Mouse (Mus musculus): ENCODE data around the gene Dnah1. TPM values are rescaled to one million over a fixed set of nuclear protein-coding genes. Genes with fewer than 3 reads are reported as not detected.

Dnah1 gene
- total RNA-seq, 2 experiments from 2014 or later = 4.6 to 5.8 TPM

DNA sequence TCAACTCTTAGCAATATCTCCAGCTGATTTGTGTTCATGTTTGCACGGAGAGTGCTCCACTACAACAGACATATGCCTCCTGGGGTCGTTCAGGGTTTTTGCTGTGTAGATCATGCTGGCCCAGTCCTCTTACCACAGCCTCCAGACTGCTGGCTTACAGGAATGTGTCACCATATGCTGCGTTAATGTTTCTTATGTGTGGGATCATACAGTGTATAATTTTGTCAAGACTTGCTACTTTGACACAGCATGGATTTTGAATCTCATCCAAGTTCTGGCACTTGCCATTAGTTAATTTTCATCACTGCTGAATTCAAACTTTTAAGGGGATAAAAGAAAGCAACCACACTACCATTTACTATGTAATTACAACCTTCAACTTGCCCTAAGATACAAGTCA, 12.1 kb upstream of the Dnah1 start:
- Histone ChIP-seq H3K27ac (peak overlapping the region; percentile 78; the same call in 1 of the 2 replicates), H3K4me3 (peak overlapping the region; percentile 89)
- no peak for DNase-seq (ENCODE audit: extremely low spot score in 1 of 2, low spot score in 2 of 2)
- intact Hi-C loops (cut with DNase I) = loop anchor here (1.0 to 2.0 kb wide), 3 partner anchors 65 to 129 kb away; partner anchors contain the start of genes Bap1 and Phf7
- TF ChIP-seq CTCF (IDR thresholded peaks at IDR 0.05) = no peak

DNA sequence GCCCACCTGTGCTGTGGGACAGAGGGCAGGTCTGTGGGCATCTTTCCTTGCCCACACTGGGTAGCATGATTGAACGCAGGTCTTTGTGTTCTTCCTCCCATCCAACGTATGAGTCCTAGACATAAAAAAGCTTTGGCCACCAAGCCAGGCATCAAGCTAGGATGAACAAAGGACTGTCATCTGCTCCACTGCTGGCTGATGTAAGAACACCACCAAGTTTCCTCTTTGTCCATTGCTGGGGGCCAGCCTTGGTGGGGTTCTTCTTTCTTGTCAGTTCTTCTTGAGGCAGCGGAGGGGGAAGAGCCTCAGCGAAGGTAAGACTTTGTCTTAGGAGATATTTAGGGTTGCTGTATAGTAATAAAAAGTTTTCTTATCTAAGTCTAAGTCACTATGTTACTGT, 7.3 kb upstream of the Dnah1 start:
- intact Hi-C loops (cut with DNase I) = no loop called here
- no peak for TF ChIP-seq CTCF (IDR thresholded peaks at IDR 0.05)
- Histone ChIP-seq H3K4me3 (no peak overlapping the region), H3K27ac (no peak overlapping the region)
- DNase-seq (ENCODE audit: extremely low spot score in 1 of 2, low spot score in 2 of 2) = no peak

DNA sequence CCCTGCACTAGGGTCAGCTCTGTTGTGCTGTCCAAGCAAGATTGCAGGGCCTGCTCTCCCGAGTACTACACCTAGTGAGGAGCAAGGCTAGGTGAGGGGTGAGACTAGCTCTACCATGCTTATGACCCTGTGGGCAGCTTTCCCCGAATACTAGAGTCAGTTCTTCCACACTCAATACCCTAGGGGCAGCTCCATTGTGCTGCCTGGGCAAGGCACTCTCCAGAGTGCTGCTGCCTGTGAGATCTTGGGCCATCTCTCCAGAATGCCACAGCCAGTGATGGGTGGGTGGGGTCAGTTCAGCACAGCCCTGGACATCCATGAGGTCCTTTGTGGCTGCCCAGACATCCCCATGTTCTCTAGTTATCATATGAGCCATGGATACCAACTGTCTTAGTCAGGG, 6.0 kb upstream of the Dnah1 start:
- intact Hi-C loops (cut with DNase I) = no loop called here
- no peak for TF ChIP-seq CTCF (IDR thresholded peaks at IDR 0.05)
- Histone ChIP-seq H3K27ac (no peak overlapping the region), H3K4me3 (no peak overlapping the region)
- no peak for DNase-seq (ENCODE audit: extremely low spot score in 1 of 2, low spot score in 2 of 2)

DNA sequence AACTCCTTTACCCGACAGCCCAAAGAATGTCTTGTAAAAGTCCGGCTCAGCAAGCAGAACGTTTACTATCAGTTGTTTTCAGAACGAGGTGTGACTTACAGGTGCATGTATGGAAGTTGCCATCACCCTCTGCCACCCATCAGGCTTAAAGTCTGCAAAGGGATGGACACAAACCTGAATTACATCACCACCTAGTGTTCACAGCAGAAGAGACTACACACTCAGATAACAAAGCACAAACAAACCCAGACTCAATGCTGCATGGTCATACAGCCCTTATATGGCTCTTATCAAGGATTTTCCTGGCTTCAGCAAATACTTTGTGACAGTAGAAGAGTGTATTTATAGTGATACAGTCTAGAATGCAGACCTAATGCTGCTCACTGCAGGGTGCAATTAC, 4.0 kb upstream of the Dnah1 start:
- Histone ChIP-seq H3K4me3 (no peak overlapping the region), H3K27ac (no peak overlapping the region)
- peak; percentile 31 for TF ChIP-seq CTCF (IDR thresholded peaks at IDR 0.05)
- no peak for DNase-seq (ENCODE audit: extremely low spot score in 1 of 2, low spot score in 2 of 2)
- intact Hi-C loops (cut with DNase I) = no loop called here

DNA sequence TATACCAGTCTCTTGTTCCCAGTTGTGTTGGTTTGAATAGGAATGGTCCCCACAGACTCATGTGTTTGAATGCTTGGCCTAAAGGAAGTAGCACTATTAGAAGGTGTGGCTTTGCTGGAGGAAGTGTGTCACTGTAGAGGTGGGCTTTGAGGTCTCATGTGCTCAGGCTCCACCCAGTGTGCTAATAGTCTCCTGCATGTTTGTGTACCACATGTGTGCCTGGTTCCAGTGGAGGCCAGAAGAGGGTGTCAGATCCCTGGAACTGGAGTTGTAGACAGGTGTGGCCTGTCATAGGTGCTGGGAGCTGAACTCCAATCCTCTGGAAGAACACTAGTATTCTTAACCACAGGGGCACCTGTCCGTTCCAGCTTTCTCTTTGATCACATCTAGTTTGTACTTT, 3.5 kb upstream of the Dnah1 start:
- Histone ChIP-seq H3K27ac (no peak overlapping the region), H3K4me3 (no peak overlapping the region)
- no peak for DNase-seq (ENCODE audit: extremely low spot score in 1 of 2, low spot score in 2 of 2)
- intact Hi-C loops (cut with DNase I) = no loop called here
- no peak for TF ChIP-seq CTCF (IDR thresholded peaks at IDR 0.05)

DNA sequence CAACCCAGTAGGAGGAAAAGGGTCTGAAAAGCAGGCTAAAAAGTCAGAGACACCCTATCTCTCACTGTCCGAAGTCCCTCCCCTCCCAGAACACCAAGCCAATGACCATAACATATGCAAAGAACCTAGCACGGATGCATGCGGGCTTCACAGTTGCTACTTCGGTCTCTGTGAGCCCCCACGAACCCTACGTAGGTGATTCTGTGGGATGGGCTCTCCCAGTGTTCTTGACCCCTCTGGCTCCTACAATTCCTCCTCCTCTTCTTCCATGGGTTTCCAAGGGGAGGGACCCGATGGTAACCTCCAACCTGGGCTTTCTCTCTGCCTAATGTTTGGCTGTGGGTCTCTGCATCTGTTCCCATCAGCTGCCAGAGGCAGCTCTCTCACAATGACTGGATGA, 3.1 kb upstream of the Dnah1 start:
- no peak overlapping the region for H3K4me3 ChIP-seq
- DNase-seq (ENCODE audit: extremely low spot score in 1 of 2, low spot score in 2 of 2) = no peak
- TF ChIP-seq CTCF (IDR thresholded peaks at IDR 0.05) = no peak
- H3K27ac ChIP-seq = no peak overlapping the region
- intact Hi-C loops (cut with DNase I) = no loop called here

DNA sequence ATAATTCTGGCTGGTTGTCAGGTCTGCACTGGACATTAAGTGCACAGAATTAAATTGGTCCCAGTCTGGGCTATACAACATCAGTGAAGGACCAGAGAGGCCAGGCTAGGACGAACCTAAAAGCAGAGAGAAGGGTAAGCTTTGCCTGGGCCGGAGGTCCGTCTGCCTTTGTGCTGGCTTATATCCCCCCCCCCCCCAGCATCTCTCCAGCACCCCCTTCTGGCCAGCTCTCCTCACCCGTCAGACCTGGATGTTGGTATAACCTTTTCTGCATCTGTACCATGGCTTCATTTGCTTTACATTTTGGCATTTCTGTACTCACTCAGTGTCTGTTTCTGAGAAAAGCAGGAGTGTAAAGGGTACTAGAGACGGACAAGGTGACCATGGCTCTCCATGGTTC, 1.9 kb upstream of the Dnah1 start:
- TF ChIP-seq CTCF (IDR thresholded peaks at IDR 0.05) = peak; percentile 7; the same call in 1 of the 2 replicates
- Histone ChIP-seq H3K27ac (no peak overlapping the region), H3K4me3 (no peak overlapping the region)
- intact Hi-C loops (cut with DNase I) = no loop called here
- DNase-seq (ENCODE audit: extremely low spot score in 1 of 2, low spot score in 2 of 2) = no peak

DNA sequence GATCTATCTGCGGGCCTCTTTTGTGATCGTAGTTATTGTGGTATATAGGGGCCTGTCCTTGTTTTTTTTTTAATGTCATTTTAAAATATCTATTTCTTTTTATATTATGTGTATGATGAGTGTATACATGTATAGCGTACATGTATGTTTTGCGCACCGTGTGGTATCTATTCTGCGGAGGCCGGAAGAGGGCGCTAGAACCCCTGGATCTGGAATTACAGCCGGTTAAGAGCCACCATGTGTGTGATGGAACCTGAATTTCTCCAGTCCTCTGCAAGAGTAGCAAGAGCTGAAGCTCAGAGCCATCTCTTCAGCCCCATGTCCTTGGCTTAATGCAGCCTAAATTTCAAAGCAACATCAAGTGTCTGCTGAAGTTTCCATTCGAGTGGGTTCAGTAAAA, 1.2 kb upstream of the Dnah1 start:
- peak; percentile 24; the same call in 1 of the 2 replicates for TF ChIP-seq CTCF (IDR thresholded peaks at IDR 0.05)
- Histone ChIP-seq H3K27ac (no peak overlapping the region), H3K4me3 (no peak overlapping the region)
- DNase-seq (ENCODE audit: extremely low spot score in 1 of 2, low spot score in 2 of 2) = no peak
- intact Hi-C loops (cut with DNase I) = no loop called here

DNA sequence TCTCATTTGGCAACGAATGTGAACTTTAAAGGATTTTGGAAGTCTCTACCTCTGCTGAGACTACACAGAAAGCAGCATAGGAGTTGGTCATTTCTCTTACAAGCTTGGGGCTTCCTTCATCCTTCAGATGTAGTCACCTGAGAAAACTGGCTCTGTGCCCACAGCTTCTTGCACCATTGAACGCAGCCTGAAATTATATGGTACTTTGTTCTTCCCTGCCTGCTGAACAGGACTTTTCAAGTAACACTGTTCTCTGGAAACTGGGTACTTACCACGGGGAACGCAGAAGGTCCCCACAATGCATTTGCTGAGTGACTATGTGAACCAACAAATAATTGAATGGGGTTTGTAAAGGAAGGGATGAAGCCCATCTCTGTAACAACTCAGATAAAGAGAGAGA, 507 bp downstream of the Dnah1 start:
- intact Hi-C loops (cut with DNase I) = loop anchor here (2.0 kb wide), 1 partner anchor 50 kb away; no protein-coding TSS in a partner anchor
- no peak for DNase-seq (ENCODE audit: extremely low spot score in 1 of 2, low spot score in 2 of 2)
- no peak overlapping the region for H3K4me3 ChIP-seq
- no peak for TF ChIP-seq CTCF (IDR thresholded peaks at IDR 0.05)
- no peak overlapping the region for H3K27ac ChIP-seq

DNA sequence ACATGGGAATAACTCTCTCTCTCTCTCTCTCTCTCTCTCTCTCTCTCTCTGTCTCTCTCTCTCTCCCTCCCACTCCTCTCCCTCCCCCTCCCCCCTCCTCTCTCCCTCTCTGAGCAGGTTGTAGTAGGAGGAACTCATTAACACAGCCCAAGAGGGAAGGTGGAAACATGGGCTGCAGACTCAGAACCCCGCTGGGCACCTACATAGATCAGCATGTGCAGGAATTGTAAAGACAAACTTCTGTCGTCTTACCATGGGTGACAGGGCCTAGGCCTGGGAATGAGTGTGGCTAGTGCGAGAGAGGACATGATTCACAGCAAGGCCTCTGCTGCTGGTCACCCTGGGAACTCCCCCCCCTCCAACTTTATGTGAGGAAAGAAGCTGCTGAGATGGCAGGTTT, 1.5 kb downstream of the Dnah1 start:
- Histone ChIP-seq H3K4me3 (no peak overlapping the region), H3K27ac (no peak overlapping the region)
- TF ChIP-seq CTCF (IDR thresholded peaks at IDR 0.05) = no peak
- intact Hi-C loops (cut with DNase I) = loop anchor here (2.0 kb wide), 1 partner anchor 49 kb away; no protein-coding TSS in a partner anchor
- no peak for DNase-seq (ENCODE audit: extremely low spot score in 1 of 2, low spot score in 2 of 2)

DNA sequence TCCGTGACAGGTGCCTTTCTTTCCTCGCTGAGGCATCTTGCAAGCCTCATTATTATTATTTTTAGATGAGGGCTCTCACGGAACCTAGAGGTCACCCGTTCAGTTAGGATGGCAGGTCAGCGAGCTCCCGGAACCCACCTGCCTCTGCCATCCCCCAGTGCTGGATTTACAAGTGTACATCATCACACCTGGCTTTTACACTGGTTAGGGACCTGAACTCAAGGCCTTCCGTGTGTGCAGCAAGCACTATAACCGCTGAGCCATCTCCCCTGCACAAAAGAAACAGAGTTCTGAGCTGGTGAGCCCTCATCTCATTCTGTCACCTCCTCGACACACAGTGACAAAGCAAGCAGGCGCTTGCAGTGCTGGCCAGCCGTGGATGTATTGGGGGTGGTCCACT, 2.5 kb downstream of the Dnah1 start:
- intact Hi-C loops (cut with DNase I) = no loop called here
- DNase-seq (ENCODE audit: extremely low spot score in 1 of 2, low spot score in 2 of 2) = no peak
- Histone ChIP-seq H3K27ac (no peak overlapping the region), H3K4me3 (no peak overlapping the region)
- TF ChIP-seq CTCF (IDR thresholded peaks at IDR 0.05) = no peak

DNA sequence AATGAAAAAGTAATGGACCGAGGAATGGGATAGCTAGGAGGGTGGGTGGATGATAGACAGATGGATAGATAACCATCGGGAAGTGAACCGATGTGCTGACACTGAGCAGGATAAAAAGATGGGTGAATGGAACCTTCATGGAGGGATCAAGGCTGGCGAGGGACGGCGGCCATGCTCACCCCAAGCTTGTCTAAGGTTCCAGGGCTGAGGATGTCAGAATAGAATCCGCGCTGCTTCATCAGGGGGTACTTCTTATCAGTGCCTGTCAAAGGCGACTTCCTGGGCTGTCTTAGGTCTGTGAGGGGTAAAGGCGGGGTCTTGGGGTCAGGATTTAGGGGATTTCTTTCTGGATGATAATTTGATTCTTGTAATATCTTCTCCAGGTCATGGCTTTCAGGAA, 4.2 kb downstream of the Dnah1 start:
- intact Hi-C loops (cut with DNase I) = no loop called here
- no peak overlapping the region for H3K4me3 ChIP-seq
- no peak for DNase-seq (ENCODE audit: extremely low spot score in 1 of 2, low spot score in 2 of 2)
- no peak overlapping the region for H3K27ac ChIP-seq
- TF ChIP-seq CTCF (IDR thresholded peaks at IDR 0.05) = no peak

DNA sequence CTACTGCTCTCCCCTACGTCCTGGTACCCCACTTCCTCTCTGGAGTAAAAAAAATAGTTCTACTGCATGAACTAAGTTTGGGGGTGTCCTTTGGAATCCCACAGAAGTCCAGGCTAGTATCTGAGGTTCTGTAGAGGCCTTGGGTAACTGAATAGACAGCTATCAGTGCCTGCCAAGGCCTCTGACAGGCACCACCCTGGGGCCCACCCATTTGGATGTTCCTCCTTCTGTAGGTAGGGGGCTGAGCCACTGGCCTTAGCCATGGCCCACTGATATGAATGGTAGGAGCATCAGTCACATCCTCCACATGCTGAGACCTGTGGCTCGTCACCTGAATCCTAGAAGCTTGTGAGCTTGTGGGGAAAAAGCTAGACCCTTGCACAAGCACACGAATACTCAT, 5.9 kb downstream of the Dnah1 start:
- intact Hi-C loops (cut with DNase I) = no loop called here
- no peak for DNase-seq (ENCODE audit: extremely low spot score in 1 of 2, low spot score in 2 of 2)
- Histone ChIP-seq H3K27ac (no peak overlapping the region), H3K4me3 (no peak overlapping the region)
- TF ChIP-seq CTCF (IDR thresholded peaks at IDR 0.05) = no peak

DNA sequence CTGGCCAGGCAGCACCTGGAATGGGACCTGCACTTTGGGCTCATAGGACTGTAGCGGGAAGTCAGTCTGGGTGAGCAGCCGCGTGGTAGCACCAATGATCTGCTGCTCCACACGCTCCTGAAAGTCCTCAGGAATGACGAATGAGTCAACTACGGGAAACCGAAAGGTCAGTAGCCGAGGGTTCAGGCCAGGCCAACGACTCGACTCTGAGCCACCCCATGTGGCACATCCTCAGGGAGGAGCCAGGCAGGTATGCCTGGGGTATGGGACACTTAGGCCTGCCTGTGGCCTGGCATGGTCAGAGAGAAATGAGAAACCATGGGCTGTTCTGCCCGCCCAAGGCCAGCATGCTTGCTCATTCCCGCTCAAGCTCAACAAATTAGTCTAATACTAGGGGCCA, 7.1 kb downstream of the Dnah1 start:
- no peak for DNase-seq (ENCODE audit: extremely low spot score in 1 of 2, low spot score in 2 of 2)
- Histone ChIP-seq H3K4me3 (no peak overlapping the region), H3K27ac (no peak overlapping the region)
- no peak for TF ChIP-seq CTCF (IDR thresholded peaks at IDR 0.05)
- intact Hi-C loops (cut with DNase I) = no loop called here
